Mouse (Mus musculus) lung, postnatal 14 days (tissue): ENCODE data around the gene Ikzf4.

ENCODE experiments used
- DNase-seq: peaks from one replicate; pipeline ENCODE4 v3.0.0; 2021

The Ikzf4 gene

DNA sequence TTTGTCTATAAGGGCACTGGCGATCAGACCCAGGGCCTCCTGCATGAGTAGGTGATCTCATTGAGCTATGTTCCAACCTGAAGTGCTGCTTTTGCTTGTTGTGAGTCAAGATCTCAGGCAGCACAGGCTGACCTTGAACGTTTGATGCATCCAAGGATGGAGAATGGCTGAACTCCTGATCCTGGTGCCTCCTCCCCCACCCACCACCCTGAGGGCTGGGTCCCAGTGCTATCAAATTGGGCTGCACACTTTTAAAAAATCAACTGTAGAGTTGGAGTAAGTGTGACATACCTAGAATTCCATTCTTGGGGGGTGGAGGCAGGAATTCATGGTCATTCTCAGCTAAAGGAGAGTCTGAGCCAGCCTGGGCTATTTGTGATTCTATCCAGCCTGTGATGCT is 39.3 kb downstream of the Ikzf4 start:
- no peak for DNase-seq

DNA sequence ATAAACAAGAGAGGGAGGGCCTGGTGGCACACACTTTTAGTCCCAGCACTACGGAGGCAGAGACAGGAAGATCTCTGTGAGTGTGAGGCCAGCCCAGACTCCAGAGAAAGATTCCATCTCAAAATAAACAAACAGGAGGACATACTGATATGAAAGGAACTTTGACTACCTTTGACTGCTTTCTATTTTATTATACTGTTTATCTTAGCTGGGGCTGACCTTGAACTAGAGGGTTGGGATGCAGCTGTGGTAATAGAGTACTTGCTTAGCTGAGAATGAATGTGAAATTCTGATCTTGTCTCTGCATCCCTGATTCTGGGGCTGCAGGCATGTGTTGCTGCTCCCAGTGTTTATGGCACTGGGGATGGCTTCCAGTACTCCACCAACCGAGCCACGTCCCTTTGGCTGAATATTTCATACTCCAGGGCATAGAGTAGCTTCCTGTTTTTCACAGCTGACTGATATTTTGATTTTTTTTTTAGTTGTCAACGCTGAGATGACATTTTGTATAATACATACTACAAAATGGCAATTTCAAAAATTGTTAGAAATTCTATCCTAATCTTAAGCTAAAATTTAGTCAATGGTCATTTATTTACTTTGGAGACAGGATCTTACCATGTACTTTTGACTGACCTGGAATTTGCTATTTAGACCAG is 43.2 kb downstream of the Ikzf4 start:
- no peak for DNase-seq

DNA sequence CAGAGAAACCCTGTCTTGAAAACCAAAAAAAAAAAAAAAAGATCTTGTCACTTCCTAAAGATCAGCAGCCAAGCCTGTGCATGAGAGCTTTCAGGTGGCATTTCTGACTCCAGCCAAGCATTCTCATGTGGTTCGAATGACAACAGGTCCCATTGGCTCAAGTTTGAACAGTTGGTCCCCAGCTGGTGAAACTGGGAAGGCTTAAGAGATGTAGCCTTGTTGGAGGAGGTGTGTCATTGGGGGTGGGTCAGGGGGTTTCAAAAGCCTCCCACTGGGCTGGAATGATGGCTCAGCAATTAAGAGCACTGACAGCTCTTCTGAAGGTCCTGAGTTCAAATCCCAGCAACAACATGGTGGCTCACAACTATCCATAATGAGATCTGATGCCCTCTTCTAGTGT is 44.3 kb downstream of the Ikzf4 start:
- DNase-seq: no peak

DNA sequence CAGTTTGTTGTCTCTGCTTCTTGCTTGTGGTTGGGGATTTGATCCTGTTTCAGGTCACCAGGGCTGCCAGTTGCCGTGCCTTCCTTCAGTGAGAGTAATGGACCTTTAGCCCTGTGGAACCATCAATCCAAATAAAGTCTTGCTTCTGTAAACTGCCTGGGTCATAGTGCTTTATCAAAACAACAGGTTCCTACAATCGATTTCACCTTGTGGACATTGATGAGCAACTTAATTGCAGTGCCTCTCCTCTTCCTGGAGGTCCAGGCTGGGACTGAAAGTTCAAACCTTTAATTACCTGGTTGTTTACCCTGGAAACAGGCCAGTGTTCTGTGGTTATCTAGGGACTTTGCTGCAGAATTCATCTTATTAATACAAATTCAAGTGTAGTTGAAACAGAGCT is 47.3 kb downstream of the Ikzf4 start:
- DNase-seq: no peak

DNA sequence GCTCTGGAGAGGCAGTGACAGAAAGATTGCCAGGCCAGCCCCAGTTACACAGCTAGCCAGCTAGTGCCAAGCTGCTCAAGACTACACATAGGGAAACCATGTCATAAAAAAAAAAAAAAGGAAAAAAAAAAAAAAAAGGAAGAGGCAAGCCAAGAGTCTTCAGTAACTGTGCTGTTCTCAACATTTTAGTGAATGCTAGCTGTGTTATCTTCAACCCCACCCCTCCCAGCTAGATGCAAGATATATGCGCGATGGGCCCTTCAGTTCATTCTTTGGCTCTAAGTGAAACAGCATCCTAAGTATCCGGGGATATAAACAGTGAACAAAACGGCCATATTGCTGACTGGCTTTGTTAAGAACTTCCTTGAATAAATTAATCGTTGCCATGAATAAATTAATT is 53.0 kb downstream of the Ikzf4 start:
- no peak for DNase-seq

DNA sequence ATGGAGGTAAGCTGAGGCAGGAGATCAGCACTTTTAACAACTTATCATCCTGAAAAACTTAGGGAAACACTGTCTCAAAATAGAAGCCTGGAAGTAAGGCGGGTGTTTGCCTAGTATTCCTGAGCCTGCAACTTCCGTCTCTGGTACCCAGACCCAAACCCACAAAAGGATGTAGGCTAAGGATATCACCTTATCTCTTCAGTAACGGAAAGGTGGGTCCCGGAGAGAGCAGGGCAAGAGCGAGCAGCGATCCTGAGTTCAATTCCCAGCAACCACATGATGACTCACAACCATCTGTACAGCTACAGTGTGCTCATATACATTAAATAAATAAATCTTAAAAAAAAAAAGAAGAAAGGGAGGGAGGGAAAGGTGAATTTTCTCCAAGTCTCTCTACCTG is 54.4 kb downstream of the Ikzf4 start:
- DNase-seq: no peak

DNA sequence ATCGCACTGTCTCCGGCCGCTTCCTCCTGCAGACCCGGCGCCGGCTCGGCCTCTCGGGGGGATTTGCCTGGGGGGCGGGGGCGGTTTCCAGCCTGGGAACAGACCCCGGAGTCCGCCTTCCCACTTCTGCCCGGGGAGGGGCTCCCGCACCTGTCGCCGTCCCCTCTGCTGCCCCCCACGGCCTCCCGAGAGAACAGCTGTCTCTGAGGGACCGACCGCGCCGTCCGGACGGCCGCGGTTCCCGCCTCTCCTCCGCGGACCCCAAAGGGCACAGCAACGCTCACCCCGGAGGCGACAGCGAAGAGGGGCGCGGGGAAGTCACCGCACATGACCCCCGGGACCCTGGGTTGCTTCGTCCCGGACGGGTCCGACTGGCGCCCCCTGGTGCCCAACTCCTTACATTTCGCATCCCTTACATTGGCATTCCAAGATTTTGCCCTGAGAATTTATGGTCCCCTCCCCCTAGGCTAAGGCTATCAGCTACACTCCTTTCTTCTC is 55.5 kb downstream of the Ikzf4 start:
- DNase-seq: peak; percentile 76

DNA sequence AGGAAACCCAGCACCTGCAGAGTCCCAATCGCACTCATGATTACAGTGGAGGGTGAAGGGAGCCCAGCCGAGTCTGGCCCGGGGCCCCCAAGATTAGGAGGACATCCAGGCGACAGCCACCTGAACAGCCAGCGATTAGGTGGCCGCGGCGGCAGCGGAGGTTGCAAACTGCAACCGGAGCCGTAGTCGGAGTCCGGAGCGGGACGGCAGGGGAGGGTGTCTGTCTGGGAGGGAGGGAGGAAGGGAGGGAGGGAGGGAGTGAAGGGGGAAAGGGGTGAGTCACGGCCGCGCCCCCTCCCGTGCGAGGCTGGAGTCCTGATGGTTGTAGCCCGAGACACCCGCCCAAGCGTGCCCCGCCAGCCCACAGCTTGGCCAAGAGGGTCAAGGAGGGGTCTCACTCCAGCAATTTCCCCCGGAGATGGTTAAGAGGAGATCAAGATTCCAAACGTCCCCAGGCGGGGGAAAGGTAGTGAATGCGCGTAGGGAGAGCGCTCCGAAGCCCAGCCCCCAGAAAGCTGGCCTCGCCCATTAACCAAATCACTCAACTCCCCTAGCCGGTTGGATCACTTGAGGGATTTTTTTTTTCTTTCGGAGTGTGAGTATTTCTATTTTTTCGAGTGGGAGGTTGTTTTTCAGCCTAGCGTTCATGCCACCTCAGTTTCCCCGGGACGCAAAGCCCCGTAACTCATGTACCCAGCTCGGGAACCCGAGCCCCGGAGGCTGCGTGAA is 56.2 kb downstream of the Ikzf4 start, which contains the start of gene Erbb3:
Gene Erbb3 (minus strand): TSS at position 189 of the 729 bp plus-strand sequence.
- peak; percentile 60 for DNase-seq

DNA sequence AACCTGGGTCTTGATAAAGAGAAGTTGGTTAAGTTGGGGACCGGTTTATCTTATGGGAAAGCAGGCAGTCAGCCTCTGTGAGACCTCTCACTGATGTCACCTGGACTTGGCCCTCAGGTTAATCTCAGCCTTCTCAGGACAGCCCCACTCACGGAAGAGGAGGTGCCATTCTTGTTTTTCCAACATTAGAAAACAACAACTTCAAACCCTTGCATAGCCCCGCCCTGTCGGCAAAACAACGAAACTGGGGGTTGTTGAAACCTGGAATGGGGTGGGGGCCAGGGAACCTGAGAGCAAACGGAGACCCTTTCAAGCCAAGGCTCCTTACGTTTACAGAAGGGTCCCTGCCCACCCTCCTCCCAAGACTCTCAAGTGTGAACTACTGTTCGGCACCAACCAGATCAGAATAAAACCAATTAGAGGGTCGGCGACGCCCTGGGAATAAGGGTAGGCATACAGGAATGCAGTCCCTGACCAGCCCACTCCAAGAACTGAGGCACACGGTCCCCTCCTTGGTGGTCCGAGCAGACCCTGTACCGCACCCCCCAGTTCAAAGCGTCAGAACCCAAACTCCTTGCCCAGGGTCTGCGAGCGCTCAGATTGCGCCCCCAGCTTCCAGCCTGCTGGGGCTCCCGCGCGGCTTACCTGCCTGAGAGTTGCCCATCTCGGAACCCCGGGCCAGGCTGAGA is 56.9 kb downstream of the Ikzf4 start:
- DNase-seq: no peak

DNA sequence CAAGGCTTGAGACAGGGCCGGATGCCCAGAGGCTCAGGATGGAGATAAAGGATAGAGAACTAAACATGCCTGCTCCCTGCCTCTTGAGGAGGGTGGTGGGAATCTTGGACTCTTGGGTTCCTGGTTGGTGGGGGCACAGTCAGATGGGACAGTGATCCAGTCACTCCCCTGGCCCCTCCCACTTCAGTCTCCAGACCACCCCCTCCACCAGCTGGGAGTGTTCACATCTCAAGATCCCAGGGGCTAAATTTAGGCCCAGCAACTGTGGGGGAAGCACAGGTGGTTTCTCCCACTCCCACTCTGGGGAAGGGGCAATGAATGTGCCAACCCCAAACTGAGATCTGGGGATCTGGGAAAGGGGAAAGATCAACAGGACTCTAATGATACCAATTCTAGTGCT is 57.7 kb downstream of the Ikzf4 start:
- no peak for DNase-seq

DNA sequence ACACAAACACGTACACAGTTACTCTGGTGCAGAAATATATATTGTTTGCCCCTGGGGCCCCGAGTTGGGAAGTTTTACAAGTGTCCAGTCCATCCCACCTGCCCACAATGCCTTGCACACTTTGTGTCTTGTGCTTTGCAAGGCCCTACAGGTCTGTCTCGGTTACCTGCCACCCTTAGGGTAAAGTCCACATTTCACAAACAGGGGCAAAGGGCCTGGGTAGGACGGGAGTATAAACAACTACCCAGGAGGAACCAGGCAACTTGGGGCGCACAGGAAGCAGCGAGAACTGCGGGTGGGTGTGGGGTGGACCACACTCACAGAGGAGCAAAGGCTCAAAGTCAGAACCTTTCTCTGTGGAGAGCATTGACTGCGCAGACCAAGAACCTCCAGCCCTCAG is 58.1 kb downstream of the Ikzf4 start:
- DNase-seq: no peak

DNA sequence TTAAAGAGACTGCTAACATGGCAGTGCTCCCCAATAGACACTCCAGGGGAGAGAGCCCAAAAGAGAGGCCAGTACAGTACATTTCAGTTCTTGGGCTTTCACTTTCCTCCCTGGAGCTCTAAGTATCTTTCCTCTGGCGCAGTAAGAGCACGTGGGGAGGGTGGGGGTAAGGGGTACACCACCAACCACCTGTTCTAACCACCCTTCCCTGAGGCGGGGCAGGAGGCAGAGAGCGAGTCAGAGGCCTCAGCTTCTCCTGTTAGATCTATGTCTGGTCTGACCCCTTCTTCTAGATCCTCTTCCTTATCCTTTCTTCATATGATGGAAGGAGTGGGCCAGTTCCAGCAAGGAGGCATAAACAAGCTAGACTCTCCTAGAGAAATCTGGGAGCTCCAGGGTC is 58.7 kb downstream of the Ikzf4 start:
- no peak for DNase-seq

DNA sequence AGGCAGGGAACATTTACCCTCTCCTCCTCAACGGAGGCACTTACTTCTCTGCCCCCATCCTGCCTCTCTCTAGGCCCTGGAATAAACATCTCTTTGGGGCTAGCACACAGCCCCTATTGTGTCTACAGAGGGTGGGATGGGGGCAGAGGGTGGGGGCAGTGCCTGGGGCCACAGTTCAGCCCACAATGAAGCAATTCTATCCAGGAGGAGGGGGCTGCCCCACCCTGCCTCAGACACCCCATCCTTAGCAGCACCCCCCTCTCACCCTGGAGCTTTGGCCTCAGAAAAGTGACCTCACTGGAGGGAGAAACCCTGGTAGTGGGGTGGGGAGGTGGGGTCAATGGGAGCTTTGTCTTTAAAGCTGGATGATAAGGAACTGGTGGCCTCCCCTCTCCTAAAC is 59.2 kb downstream of the Ikzf4 start:
- no peak for DNase-seq

DNA sequence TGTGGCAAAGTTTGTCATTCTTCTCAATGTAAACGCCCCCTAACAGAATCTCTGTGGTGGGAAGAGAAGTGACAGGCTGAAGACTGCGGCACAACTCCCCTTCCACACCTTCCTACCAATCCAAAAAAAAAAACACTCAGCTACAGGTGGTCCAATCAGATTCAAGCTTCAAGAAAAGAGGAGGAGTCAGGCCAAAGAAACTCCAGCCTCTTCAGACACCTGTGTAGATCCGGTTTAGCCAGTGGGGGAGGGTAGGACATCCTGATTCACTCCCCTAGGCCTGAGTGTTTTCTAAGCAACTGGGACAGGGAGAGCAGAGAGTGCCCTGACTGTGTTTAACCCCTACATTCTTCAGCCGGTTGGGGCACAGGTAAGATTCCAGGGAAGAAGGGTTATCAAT is 61.4 kb downstream of the Ikzf4 start:
- peak; percentile 72 for DNase-seq

DNA sequence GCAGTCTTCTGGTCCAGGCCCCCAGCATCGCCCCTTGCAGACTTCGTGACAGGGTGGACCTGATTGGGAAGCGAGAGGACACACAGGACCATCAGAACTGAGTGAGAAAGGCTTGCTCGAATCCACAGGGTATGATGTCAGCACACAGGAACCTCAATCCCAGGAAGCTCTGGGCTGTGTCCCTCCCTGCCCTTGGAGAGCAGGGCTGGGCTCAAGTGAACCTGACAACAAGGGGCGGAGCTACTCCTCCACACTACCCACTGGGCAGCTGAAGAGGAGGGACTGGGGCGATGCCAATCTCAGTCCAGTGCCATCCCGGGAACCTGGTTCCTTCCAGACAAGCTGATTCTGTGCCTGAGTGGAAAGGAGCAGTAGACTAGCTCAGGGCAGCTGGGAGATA is 62.1 kb downstream of the Ikzf4 start:
- peak; percentile 73 for DNase-seq
